Mouse (Mus musculus) ES-Bruce4 (cell line): Measurements from ENCODE around the gene Eya2. TPM values are rescaled to one million over a fixed set of nuclear protein-coding genes. Genes with fewer than 3 reads are reported as not detected.

Source experiments
- H3K27ac ChIP-seq: 2 replicates; pipeline ENCODE4 v1.5.1; 2012; ENCODE audit warnings: low read length, inconsistent platforms; ENCODE audit not compliant: insufficient read depth
- H3K27me3 ChIP-seq: 2 replicates; pipeline ENCODE4 v1.6.1; 2012; ENCODE audit warnings: mild to moderate bottlenecking, low read length, inconsistent platforms; ENCODE audit not compliant: control insufficient read depth, poor library complexity, insufficient read depth, severe bottlenecking
- H3K36me3 ChIP-seq: 2 replicates; pipeline ENCODE4 v1.6.1; 2012; ENCODE audit warnings: inconsistent platforms, mild to moderate bottlenecking, low read length, moderate library complexity; ENCODE audit not compliant: control insufficient read depth, poor library complexity, insufficient read depth, severe bottlenecking
- H3K4me1 ChIP-seq: one replicate; pipeline ENCODE4 v1.8.1; 2011; ENCODE audit warnings: low read length; ENCODE audit not compliant: control insufficient read depth, insufficient read depth
- H3K4me3 ChIP-seq: 2 replicates; pipeline ENCODE4 v1.5.1; 2011; ENCODE audit warnings: low read depth, mild to moderate bottlenecking, low read length
- H3K9ac ChIP-seq: 2 replicates; pipeline ENCODE4 v1.6.1; 2012; ENCODE audit warnings: low read depth, mild to moderate bottlenecking, inconsistent platforms; ENCODE audit not compliant: poor library complexity, severe bottlenecking
- H3K9me3 ChIP-seq: replicated peaks from 2 replicates; pipeline ENCODE4 v1.6.1; 2012; ENCODE audit warnings: mild to moderate bottlenecking, low read length, inconsistent platforms; ENCODE audit not compliant: control insufficient read depth, poor library complexity, insufficient read depth, severe bottlenecking
- CTCF ChIP-seq: IDR thresholded peaks from one replicate; pipeline ENCODE4 v1.8.1; 2011; ENCODE audit warnings: low read depth, low read length
- EP300 ChIP-seq: IDR thresholded peaks from 2 replicates; pipeline ENCODE4 v1.6.1; 2011; ENCODE audit warnings: low read depth, low read length; ENCODE audit not compliant: insufficient read depth
- POLR2A ChIP-seq: IDR thresholded peaks from one replicate; pipeline ENCODE4 v1.8.1; 2011; ENCODE audit warnings: low read length; ENCODE audit not compliant: insufficient read depth
- polyA plus RNA-seq: library from polyadenylated mRNA; stranded (reverse); fragments of >200 nt; gene quantifications from 2 replicates; pipeline ENCODE4 v1.2.4, GENCODE M21; 2011; ENCODE audit warnings: low read depth; ENCODE audit not compliant: missing spikeins, insufficient read depth, insufficient read length

The Eya2 gene
- polyA plus RNA-seq, 1 experiment, result 3.2 TPM

DNA sequence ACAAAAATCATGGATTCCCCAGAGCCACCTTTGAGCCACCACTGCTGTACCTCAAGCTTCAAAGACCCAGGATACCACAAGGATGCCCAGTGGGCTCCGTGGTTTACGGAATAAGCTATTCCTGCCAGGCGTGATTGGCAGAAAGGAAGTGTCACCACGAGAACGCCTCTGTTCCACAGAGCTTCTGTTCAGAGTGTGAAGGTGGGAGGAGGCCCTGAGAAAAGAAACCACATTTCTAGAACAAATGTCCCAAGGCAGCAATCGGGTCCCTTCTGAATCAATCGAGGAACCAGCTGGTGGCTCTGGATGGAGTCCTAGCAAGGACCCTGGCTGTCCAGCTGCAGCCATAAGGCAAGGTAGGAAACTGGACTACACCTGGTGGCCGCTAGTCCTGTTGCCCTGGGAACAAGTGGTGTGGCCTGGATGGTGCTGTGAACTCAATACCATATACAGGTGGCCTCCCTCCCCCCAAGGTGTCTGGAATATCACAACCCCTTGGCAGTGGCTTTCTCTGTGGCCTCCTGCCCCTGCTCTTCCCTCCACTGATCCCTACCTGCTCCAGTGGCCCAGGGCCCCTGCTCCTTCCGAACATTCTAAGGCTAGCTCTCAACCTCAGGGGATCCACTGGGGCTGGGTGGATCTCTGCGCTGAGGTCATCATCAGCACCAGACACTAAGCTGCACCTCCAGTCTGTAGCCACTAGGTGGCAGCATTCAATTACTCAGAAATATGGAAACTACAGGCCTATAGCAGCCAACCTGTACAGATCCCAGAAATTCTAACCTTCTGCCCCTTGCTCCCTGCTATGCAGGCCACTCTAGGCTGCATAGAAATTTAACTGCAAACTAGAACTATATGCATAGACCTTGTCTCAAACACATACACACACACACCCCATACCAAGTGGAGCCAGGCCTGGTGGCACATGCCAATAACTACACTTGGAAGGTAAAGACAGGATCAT lies 224.4 kb downstream of the Eya2 start:
- TF ChIP-seq POLR2A, result no peak
- TF ChIP-seq CTCF, result peak; percentile 67

DNA sequence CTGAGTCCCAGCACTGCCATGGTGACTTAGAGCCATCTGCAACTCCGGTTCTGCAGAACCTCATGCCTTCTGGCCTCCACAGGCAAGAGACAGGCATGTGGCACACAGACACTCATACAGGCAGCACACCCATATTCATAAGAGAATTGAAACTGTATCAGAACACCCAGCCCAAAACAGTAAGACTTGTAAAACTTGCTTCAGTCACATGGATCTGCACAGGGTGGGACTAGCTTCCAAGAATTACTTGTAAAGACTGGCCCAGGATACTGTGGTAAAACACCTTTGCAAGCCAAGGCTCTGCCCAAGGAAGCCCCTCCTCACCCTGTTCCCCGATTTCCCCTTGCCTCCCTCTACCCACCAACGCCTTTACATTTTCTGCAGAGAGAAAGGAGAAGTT lies 225.2 kb downstream of the Eya2 start:
- TF ChIP-seq EP300, result no peak
- TF ChIP-seq CTCF, result no peak
- no peak for TF ChIP-seq POLR2A
- no peak overlapping the region for H3K9ac ChIP-seq
- H3K4me3 ChIP-seq, result no peak overlapping the region
- no peaks in the 10 kb centered on the region for H3K9me3 ChIP-seq
- peaks cover 37% of the 10 kb centered on the region for H3K36me3 ChIP-seq
- no peaks in the 10 kb centered on the region for H3K27me3 ChIP-seq
- peaks cover 8% of the 10 kb centered on the region for H3K4me1 ChIP-seq
- peak overlapping the region; percentile 53 for H3K27ac ChIP-seq

More for the DNA sequence above, 224.4 kb downstream of the Eya2 start:
- H3K9me3 ChIP-seq, result no peaks in the 10 kb centered on the region
- H3K4me1 ChIP-seq, result peaks cover 6% of the 10 kb centered on the region
- H3K27me3 ChIP-seq, result no peaks in the 10 kb centered on the region
- peaks cover 44% of the 10 kb centered on the region for H3K36me3 ChIP-seq
- peak overlapping the region; percentile 53; the same call in 1 of the 2 replicates for H3K27ac ChIP-seq
- no peak overlapping the region for H3K4me3 ChIP-seq
- no peak overlapping the region for H3K9ac ChIP-seq

DNA sequence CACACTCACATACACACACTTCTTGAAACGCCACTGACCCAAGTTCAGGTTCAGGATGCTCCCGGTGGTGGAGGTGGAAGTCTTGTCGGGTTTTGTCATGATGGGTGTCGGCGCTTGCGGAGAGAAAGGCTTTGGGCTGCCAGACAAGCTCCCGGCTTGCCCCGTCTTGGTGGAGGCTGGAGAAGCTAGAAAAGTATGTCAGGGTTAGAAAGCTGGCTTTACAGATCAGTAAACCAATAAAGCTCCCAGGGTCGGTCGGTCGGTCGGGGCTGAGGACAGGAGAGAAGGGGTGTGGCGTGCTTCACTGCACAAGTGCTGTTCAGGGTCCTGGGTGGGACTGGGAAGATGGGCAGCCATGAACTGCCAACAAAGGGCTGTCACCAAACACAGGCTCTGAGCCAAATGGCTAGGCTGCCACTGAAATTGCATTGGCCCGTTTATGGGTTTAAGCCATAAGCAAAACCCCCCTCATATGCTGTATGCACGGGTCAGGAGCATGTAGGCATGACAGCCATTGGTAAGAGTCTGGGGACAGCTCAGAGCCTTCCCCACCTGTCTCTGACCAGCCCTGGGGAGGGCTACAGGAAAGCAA lies 225.8 kb downstream of the Eya2 start:
- Histone ChIP-seq H3K36me3 (peaks cover 34% of the 10 kb centered on the region), H3K4me3 (no peak overlapping the region), H3K27ac (peak overlapping the region; percentile 53), H3K9me3 (no peaks in the 10 kb centered on the region), H3K4me1 (peaks cover 8% of the 10 kb centered on the region), H3K9ac (no peak overlapping the region), H3K27me3 (no peaks in the 10 kb centered on the region)
- TF ChIP-seq CTCF (no peak), EP300 (no peak), POLR2A (no peak)

Other genes with a start within 250 kb of the Eya2 start
- gene Zfp663, start 226.3 kb upstream of the Eya2 start, polyA plus RNA-seq, result not detected in 2 replicates
- gene Zfp334, start 206.8 kb upstream of the Eya2 start, polyA plus RNA-seq, result 7.3 and 7.5 TPM in 2 replicates
- 0.24 TPM in 1 of 2 replicates, not detected in the other for gene Ocstamp, start 194.6 kb upstream of the Eya2 start, polyA plus RNA-seq
- not detected in 2 replicates for gene Slc13a3, start 121.8 kb upstream of the Eya2 start, polyA plus RNA-seq
- gene Trp53rka, start 101.7 kb upstream of the Eya2 start, polyA plus RNA-seq, result 10.7 and 11.8 TPM in 2 replicates
- gene Slc2a10, start 91.2 kb upstream of the Eya2 start, polyA plus RNA-seq, result 0.22 and 0.52 TPM in 2 replicates